Mouse (Mus musculus): ENCODE results near the gene Myadml2. TPM values are rescaled to one million over a fixed set of nuclear protein-coding genes. Genes with fewer than 3 reads are reported as not detected.

Myadml2 gene
- not detected for polyA plus RNA-seq (2014; fragmentation: Illumina TruSeq; extraction: RNeasy Lipid Tissue Mini Kit (QIAGEN cat#74804); ENCODE audit: low read depth, low replicate concordance)

DNA sequence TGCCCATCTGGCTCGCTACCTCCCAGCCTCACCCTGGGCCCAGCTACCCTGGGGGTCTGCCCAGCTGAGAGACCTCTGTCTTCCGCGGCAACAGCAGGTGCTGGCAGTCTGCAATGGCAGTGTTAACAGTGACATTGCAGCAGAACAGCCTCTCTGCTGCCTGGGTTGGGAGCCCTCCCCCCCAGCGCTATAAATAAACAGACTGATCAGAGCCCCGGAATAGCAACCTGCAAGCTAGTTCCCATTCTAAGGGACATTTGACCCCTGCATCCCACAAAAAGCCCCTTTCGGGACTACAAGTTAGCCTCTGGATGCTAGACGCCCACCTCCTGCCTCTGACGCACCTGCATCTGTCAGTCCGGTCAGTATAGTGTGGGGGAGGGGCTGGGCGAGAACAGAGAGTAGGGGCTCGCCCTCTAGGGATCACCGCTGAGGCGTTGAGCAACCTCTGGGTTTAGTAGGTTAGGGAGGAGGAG, at the start of gene Myadml2:
Gene Myadml2, minus strand, starts transcription at position 158 of the 476 bp plus-strand sequence.

DNA sequence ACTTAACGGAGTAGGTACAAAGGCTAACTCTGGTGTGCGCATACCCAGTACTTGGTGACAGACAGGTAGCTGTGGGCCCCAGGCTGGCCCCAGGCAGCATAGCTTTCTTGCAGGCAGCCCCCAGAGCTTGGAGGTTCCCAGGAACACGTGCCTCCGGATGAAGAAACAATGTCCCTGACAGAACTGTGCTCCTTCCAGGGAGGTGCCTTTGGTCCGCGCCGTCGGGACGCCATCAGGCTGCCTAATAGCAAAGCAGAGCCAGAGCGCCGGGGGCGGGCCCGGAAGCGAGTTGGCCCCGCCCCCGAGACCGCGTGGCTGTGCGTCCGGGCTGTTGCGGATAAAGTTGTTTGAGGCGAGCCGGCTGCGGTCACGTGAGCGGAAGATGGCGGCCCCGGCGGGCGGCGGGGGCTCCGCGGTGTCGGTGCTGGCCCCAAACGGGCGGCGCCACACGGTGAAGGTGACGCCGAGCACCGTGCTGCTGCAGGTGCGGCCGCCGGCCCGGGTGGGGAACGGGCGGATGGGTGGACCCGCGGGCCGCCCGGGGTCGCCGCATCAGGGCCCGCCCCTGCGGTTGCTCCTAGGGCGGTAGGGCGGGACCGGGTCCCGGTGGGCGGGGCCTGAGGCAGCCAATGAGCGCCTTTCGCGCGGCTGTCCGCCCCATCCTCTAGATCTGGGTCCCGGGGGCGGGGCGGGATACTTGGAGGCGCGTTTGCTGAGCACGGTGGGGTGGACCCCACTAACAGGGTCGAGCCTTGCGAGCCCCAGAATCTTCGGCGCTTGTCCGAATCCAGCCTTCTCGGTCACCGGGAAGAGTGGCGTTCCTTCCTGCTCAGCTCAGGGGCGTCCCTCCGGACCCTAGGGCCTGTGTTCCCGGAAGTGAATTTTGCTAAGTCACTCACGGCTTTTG, 25.0 kb upstream of the Myadml2 start, which contains the start of gene Aspscr1:
Gene Aspscr1, plus strand, starts transcription at position 287 of the 907 bp plus-strand sequence.

DNA sequence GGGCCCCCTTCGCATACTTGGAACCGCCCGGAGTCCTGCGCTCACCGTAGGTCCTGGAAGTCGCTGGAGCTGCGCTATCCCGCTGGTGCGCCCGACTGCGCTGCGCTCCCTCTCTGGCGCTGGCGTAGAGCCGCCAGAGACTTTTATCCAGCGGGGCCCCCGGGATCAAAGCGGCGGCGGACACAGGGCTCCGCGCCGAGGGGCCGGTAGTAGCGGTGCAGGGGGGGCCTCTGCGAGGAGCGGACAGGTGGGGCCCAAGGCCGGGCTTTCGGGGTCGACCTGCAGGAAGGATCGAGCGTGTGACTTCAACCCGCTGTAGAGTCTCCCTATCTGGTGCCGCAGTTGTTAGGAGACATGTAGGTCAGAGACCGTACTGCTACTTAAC, 13.1 kb upstream of the Myadml2 start, which contains the start of gene Notum:
Gene Notum, minus strand, starts transcription at position 100 of the 385 bp plus-strand sequence.

DNA sequence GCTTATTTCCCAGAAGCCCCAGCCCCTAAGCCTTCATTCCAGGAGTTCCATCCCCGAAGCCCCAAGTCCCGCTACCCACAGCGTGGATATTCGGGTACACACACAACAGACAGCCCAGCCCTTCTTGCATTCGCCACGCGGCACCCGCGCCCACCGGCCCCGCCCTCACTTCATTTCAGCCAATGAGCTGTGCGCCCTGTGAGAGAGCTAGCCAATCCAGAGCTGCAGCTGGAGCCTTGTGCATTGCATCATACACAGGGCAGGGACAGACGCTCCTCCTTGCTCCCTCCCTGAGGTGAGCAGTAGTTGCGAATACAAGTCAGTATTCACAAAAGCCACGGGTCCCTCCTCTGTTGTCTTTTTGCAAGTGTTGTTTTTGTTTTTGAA, 4.4 kb downstream of the Myadml2 start, which contains the start of gene Pycr1:
Gene Pycr1, minus strand, starts transcription at position 169 of the 387 bp plus-strand sequence.

DNA sequence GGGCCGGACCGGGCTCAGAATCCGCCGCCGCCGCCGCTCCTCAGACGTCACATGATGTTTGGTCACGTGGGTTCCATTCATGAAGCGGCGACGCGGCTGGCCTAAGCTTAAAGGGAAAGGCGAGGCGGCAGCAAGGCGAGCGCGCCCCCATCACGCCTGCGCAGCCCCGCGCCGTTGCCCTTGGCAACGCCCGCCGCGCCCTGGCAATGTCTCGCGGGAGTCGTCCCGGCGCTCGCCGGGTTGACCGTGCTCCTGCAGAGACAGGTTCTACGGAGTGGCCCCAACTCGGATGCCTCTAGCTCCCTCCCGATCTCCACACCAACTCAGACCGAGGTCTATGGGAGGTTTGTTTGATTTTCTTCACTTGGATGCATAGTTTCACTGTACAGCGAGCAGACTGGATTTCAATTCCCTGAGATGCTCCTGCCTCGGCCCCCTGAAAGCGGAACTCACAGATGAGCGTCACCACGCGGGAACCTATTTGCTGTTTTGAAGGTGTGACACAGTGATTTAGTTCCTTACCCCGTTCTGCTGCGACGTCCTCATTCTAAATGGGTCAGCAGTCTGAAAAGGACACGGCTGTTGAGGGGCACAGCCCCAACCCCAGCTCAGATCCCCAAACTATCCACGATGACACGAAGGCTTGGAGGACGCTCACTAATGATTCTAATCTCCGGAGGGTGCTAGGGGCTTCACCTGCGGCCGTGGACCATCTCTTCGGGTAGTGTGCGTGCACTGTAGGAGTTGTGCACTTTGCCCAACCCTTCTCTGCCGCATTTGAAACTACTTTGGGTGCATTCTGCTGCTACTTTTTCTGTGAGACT, 14.2 kb downstream of the Myadml2 start, which contains the start of gene Mafg:
Gene Mafg, minus strand, starts transcription at position 81 of the 824 bp plus-strand sequence.

DNA sequence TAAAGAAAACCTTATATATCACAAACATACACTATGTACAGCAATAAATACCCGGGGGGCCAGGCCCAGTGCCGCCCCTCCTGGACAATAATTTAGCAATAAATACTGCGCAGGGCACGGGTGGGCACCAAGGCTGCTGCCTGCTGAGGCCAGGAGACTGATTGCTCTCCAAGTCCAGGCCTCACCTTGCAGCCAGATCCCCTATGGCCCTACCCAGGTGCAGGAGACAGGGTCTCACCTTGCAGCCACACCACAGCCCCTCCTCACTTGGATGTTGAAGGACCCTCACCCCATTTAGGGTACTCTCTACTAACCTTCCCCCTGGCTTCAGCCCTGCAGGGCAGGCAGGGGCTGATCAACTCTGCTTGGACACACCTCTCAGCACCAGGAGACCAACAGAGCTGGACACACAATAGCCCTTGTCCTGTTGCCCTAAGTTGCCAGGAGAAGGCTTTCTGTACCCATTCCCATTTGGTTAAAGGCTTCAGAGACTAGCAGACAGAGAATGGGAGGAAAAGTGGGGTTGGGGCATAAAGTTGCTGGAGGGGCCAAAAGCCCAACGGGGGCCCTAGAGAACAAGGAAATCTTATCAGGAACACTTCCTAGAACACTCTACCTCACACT, 22.7 kb downstream of the Myadml2 start, which contains the start of gene Sirt7:
Gene Sirt7, minus strand, starts transcription at position 89 of the 624 bp plus-strand sequence.

DNA sequence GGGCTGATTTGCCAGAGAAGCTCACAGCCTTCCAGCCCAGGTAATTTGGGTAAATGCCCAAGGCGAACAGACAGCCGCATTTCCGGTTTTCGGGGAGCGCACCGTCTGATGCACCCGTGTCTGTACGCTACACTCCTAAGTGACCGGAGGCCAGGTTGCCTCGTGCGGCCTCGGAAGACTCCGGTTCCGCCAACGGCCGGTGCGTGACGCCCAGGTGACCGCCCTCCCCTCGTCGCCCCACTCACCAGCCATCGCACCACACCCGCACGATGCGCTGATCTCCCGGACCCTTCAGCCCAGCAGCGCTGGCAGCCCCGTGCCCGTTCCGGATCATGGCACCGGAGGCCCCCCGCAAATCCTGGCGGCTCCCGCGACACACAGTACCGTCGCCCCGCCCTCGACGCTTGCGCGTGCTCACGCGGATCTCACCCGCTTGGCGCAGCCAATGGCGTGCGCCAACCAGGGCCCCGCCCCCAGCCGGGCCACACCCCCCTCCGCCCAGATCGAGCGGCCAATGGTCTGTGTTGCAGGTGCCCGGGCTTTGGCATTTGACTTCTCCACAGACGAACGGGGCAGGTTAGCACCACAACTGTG, 30.3 kb downstream of the Myadml2 start, which contains the start of gene Pcyt2:
Gene Pcyt2, minus strand, starts transcription at position 418 of the 594 bp plus-strand sequence.

DNA sequence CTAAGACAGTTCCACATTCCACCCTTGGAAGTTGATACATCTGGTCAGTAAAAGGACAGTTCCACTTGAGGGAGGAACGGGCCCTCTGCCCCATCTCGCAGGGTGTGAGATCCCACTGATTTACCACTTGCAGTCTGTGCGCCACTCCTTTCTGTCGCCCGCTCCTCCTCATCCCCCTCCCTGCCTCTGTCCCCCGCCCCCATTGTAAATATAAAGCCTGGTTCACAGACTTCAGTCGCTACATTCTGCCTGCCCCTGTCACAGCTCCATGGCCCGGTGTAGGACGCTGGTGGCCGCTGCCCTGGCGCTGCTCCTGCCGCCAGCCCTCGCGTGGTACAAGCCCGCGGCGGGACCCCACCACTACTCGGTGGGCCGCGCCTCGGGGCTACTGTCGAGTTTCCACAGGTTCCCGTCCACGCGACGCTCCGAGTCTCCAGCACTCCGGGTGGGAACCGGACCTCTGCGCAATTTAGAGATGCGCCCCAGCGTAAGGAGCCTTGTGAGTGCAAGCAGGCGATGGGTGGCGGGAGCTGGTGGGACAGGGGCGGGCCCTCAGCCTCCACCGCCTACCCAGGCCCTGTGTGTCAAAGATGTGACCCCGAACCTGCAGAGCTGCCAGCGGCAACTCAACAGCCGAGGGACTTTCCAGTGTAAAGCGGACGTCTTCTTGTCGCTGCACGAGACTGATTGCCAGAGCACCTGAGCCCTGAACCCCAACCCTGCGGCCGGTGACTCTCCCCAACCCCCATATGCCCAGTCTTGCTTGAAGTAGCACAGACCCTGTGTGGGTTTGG, 39.5 kb downstream of the Myadml2 start, which contains the start of gene Npb:
Gene Npb, plus strand, starts transcription at position 237 of the 794 bp plus-strand sequence.

DNA sequence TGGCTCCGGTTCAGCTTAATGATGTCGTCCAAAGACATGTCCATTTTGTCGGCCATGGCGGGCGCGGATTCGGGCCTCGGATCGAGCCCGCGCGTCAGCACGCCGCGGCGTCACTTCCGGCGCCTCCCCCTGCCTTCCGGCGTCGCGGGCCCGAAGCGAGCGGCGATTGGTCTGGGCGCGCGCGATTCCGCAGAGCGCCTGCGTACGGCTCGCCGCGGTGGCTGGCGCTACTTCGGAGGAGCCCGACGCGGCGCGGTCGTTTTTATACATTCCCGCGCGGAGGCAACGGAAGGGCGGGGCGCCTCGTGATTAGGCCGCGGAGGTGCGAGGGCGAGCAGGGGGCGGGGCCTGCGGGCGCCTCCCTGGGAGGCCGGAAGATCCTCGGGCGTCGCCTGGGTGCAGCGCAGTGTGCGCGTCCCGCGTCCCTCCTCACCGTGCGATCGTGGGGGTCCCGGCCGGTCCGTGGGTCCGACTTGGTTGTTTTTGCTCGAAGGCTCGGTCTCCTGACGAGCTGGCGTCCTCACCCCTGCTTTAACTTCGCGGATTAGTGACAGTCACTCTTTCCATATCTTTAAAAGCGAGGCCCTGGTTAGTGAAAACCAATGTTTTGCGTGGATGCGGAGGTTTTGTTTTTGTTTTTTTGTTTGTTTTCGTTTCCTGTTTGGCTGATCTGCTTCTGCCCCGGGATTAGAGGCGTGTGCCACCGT, 49.5 kb downstream of the Myadml2 start, which contains the start of the genes Alyref and Anapc11:
Gene Alyref, minus strand, starts transcription at position 83 of the 707 bp plus-strand sequence.
Gene Anapc11, plus strand, starts transcription at position 139 of the 707 bp plus-strand sequence.

Other genes with a start within 250 kb of the Myadml2 start
- gene Nploc4, start 210.4 kb downstream of the Myadml2 start, polyA plus RNA-seq (2014; fragmentation: Illumina TruSeq; extraction: RNeasy Lipid Tissue Mini Kit (QIAGEN cat#74804); ENCODE audit: low read depth, low replicate concordance) = 50.3 TPM
- not detected for gene Tspan10, start 205.5 kb downstream of the Myadml2 start, polyA plus RNA-seq (2014; fragmentation: Illumina TruSeq; extraction: RNeasy Lipid Tissue Mini Kit (QIAGEN cat#74804); ENCODE audit: low read depth, low replicate concordance)
- 0.65 TPM for gene Pde6g, start 194.7 kb downstream of the Myadml2 start, polyA plus RNA-seq (2014; fragmentation: Illumina TruSeq; extraction: RNeasy Lipid Tissue Mini Kit (QIAGEN cat#74804); ENCODE audit: low read depth, low replicate concordance)
- 20.5 TPM for gene Oxld1, start 190.1 kb downstream of the Myadml2 start, polyA plus RNA-seq (2014; fragmentation: Illumina TruSeq; extraction: RNeasy Lipid Tissue Mini Kit (QIAGEN cat#74804); ENCODE audit: low read depth, low replicate concordance)
- 18.3 TPM for gene Ccdc137, start 190.0 kb downstream of the Myadml2 start, polyA plus RNA-seq (2014; fragmentation: Illumina TruSeq; extraction: RNeasy Lipid Tissue Mini Kit (QIAGEN cat#74804); ENCODE audit: low read depth, low replicate concordance)
- 23.1 TPM for gene Arl16, start 180.6 kb downstream of the Myadml2 start, polyA plus RNA-seq (2014; fragmentation: Illumina TruSeq; extraction: RNeasy Lipid Tissue Mini Kit (QIAGEN cat#74804); ENCODE audit: low read depth, low replicate concordance)
- 58.6 TPM for gene Mrpl12, start 163.5 kb downstream of the Myadml2 start, polyA plus RNA-seq (2014; fragmentation: Illumina TruSeq; extraction: RNeasy Lipid Tissue Mini Kit (QIAGEN cat#74804); ENCODE audit: low read depth, low replicate concordance)
- 127 TPM for gene Slc25a10, start 156.3 kb downstream of the Myadml2 start, polyA plus RNA-seq (2014; fragmentation: Illumina TruSeq; extraction: RNeasy Lipid Tissue Mini Kit (QIAGEN cat#74804); ENCODE audit: low read depth, low replicate concordance)
- 0.86 TPM for gene Gcgr, start 117.5 kb downstream of the Myadml2 start, polyA plus RNA-seq (2014; fragmentation: Illumina TruSeq; extraction: RNeasy Lipid Tissue Mini Kit (QIAGEN cat#74804); ENCODE audit: low read depth, low replicate concordance)
- gene Mcrip1, start 98.4 kb downstream of the Myadml2 start, polyA plus RNA-seq (2014; fragmentation: Illumina TruSeq; extraction: RNeasy Lipid Tissue Mini Kit (QIAGEN cat#74804); ENCODE audit: low read depth, low replicate concordance) = 110 TPM
- not detected for gene Ppp1r27, start 97.0 kb downstream of the Myadml2 start, polyA plus RNA-seq (2014; fragmentation: Illumina TruSeq; extraction: RNeasy Lipid Tissue Mini Kit (QIAGEN cat#74804); ENCODE audit: low read depth, low replicate concordance)
- gene P4hb, start 74.9 kb downstream of the Myadml2 start, polyA plus RNA-seq (2014; fragmentation: Illumina TruSeq; extraction: RNeasy Lipid Tissue Mini Kit (QIAGEN cat#74804); ENCODE audit: low read depth, low replicate concordance) = 519 TPM
- 356 TPM for gene Arhgdia, start 66.5 kb downstream of the Myadml2 start, polyA plus RNA-seq (2014; fragmentation: Illumina TruSeq; extraction: RNeasy Lipid Tissue Mini Kit (QIAGEN cat#74804); ENCODE audit: low read depth, low replicate concordance)
- gene Alyref, start 49.8 kb downstream of the Myadml2 start, polyA plus RNA-seq (2014; fragmentation: Illumina TruSeq; extraction: RNeasy Lipid Tissue Mini Kit (QIAGEN cat#74804); ENCODE audit: low read depth, low replicate concordance) = 39.4 TPM
- 47.3 TPM for gene Anapc11, start 49.7 kb downstream of the Myadml2 start, polyA plus RNA-seq (2014; fragmentation: Illumina TruSeq; extraction: RNeasy Lipid Tissue Mini Kit (QIAGEN cat#74804); ENCODE audit: low read depth, low replicate concordance)
- gene Npb, start 39.7 kb downstream of the Myadml2 start, polyA plus RNA-seq (2014; fragmentation: Illumina TruSeq; extraction: RNeasy Lipid Tissue Mini Kit (QIAGEN cat#74804); ENCODE audit: low read depth, low replicate concordance) = not detected
- 83.9 TPM for gene Pcyt2, start 30.2 kb downstream of the Myadml2 start, polyA plus RNA-seq (2014; fragmentation: Illumina TruSeq; extraction: RNeasy Lipid Tissue Mini Kit (QIAGEN cat#74804); ENCODE audit: low read depth, low replicate concordance)
- gene Sirt7, start 22.9 kb downstream of the Myadml2 start, polyA plus RNA-seq (2014; fragmentation: Illumina TruSeq; extraction: RNeasy Lipid Tissue Mini Kit (QIAGEN cat#74804); ENCODE audit: low read depth, low replicate concordance) = 40.4 TPM
- gene Mafg, start 14.6 kb downstream of the Myadml2 start, polyA plus RNA-seq (2014; fragmentation: Illumina TruSeq; extraction: RNeasy Lipid Tissue Mini Kit (QIAGEN cat#74804); ENCODE audit: low read depth, low replicate concordance) = 66.7 TPM
- gene Pycr1, start 4.4 kb downstream of the Myadml2 start, polyA plus RNA-seq (2014; fragmentation: Illumina TruSeq; extraction: RNeasy Lipid Tissue Mini Kit (QIAGEN cat#74804); ENCODE audit: low read depth, low replicate concordance) = 4.0 TPM
- gene Notum, start 13.0 kb upstream of the Myadml2 start, polyA plus RNA-seq (2014; fragmentation: Illumina TruSeq; extraction: RNeasy Lipid Tissue Mini Kit (QIAGEN cat#74804); ENCODE audit: low read depth, low replicate concordance) = 4.7 TPM
- gene Aspscr1, start 24.8 kb upstream of the Myadml2 start, polyA plus RNA-seq (2014; fragmentation: Illumina TruSeq; extraction: RNeasy Lipid Tissue Mini Kit (QIAGEN cat#74804); ENCODE audit: low read depth, low replicate concordance) = 76.1 TPM
- 91.5 TPM for gene Cenpx, start 65.6 kb upstream of the Myadml2 start, polyA plus RNA-seq (2014; fragmentation: Illumina TruSeq; extraction: RNeasy Lipid Tissue Mini Kit (QIAGEN cat#74804); ENCODE audit: low read depth, low replicate concordance)
- 40.3 TPM for gene Lrrc45, start 65.8 kb upstream of the Myadml2 start, polyA plus RNA-seq (2014; fragmentation: Illumina TruSeq; extraction: RNeasy Lipid Tissue Mini Kit (QIAGEN cat#74804); ENCODE audit: low read depth, low replicate concordance)
- gene Rac3, start 73.3 kb upstream of the Myadml2 start, polyA plus RNA-seq (2014; fragmentation: Illumina TruSeq; extraction: RNeasy Lipid Tissue Mini Kit (QIAGEN cat#74804); ENCODE audit: low read depth, low replicate concordance) = 11.5 TPM
- gene Dcxr, start 79.1 kb upstream of the Myadml2 start, polyA plus RNA-seq (2014; fragmentation: Illumina TruSeq; extraction: RNeasy Lipid Tissue Mini Kit (QIAGEN cat#74804); ENCODE audit: low read depth, low replicate concordance) = 102 TPM
- 65.7 TPM for gene Cbr2, start 84.0 kb upstream of the Myadml2 start, polyA plus RNA-seq (2014; fragmentation: Illumina TruSeq; extraction: RNeasy Lipid Tissue Mini Kit (QIAGEN cat#74804); ENCODE audit: low read depth, low replicate concordance)
- gene Hmga1b, start 114.6 kb upstream of the Myadml2 start, polyA plus RNA-seq (2014; fragmentation: Illumina TruSeq; extraction: RNeasy Lipid Tissue Mini Kit (QIAGEN cat#74804); ENCODE audit: low read depth, low replicate concordance) = 114 TPM
- 25.6 TPM for gene Rfng, start 136.0 kb upstream of the Myadml2 start, polyA plus RNA-seq (2014; fragmentation: Illumina TruSeq; extraction: RNeasy Lipid Tissue Mini Kit (QIAGEN cat#74804); ENCODE audit: low read depth, low replicate concordance)
- gene Gps1, start 136.1 kb upstream of the Myadml2 start, polyA plus RNA-seq (2014; fragmentation: Illumina TruSeq; extraction: RNeasy Lipid Tissue Mini Kit (QIAGEN cat#74804); ENCODE audit: low read depth, low replicate concordance) = 114 TPM
- gene Dus1l, start 148.2 kb upstream of the Myadml2 start, polyA plus RNA-seq (2014; fragmentation: Illumina TruSeq; extraction: RNeasy Lipid Tissue Mini Kit (QIAGEN cat#74804); ENCODE audit: low read depth, low replicate concordance) = 30.9 TPM
- gene Fasn, start 176.4 kb upstream of the Myadml2 start, polyA plus RNA-seq (2014; fragmentation: Illumina TruSeq; extraction: RNeasy Lipid Tissue Mini Kit (QIAGEN cat#74804); ENCODE audit: low read depth, low replicate concordance) = 426 TPM

Data from adipose tissue, adult 10 weeks (tissue).